Mouse (Mus musculus) forebrain, embryonic 16.5 days (tissue): ENCODE data around the gene Pfkl. TPM values are rescaled to one million over a fixed set of nuclear protein-coding genes. Genes with fewer than 3 reads are reported as not detected.

Source experiments
- ATAC-seq: fragments of 200-750 bp; cut with Nextera tagmentation; 2 replicates; pipeline ENCODE4 v1.8.0; 2017; ENCODE audit warnings: mild to moderate bottlenecking, moderate library complexity
- H3K27ac ChIP-seq: fragments of 300-500 bp; sonication (generic); 2 replicates; pipeline ENCODE4 v1.5.1; 2014; ENCODE audit warnings: low read length, control low read depth
- H3K27me3 ChIP-seq: fragments of 300-500 bp; sonication (generic); replicated peaks from 2 replicates; pipeline ENCODE4 v1.6.1; 2014; ENCODE audit warnings: low read length; ENCODE audit not compliant: control insufficient read depth, insufficient read depth
- H3K36me3 ChIP-seq: fragments of 300-500 bp; sonication (generic); 2 replicates; pipeline ENCODE4 v1.6.1; 2014; ENCODE audit not compliant: control insufficient read depth, insufficient read depth
- H3K4me1 ChIP-seq: fragments of 300-500 bp; sonication (generic); replicated peaks from 2 replicates; pipeline ENCODE4 v1.6.1; 2014; ENCODE audit warnings: low read length; ENCODE audit not compliant: control insufficient read depth, insufficient read depth
- H3K4me2 ChIP-seq: fragments of 300-500 bp; sonication (generic); 2 replicates; pipeline ENCODE4 v1.6.1; 2014; ENCODE audit warnings: mild to moderate bottlenecking, low read length, control low read depth
- H3K4me3 ChIP-seq: fragments of 300-500 bp; sonication (generic); replicated peaks from 2 replicates; pipeline ENCODE4 v1.5.1; 2014; ENCODE audit warnings: mild to moderate bottlenecking, low read length, control low read depth
- H3K9ac ChIP-seq: fragments of 300-500 bp; sonication (generic); replicated peaks from 2 replicates; pipeline ENCODE4 v1.6.1; 2014; ENCODE audit warnings: low read depth, low read length, control low read depth
- H3K9me3 ChIP-seq: fragments of 300-500 bp; sonication (generic); 2 replicates; pipeline ENCODE4 v1.6.1; 2016; ENCODE audit warnings: low read length; ENCODE audit not compliant: control insufficient read depth
- WGBS: fragments of 180-500 bp; shearing (Covaris S2); extraction: QIAGEN DNeasy Blood & Tissue Kit; methylation state at CpG from one replicate; pipeline ENCODE4 v1.1.7; 2014; 5-methylcytosine and 5-hydroxymethylcytosine counted together
- polyA plus RNA-seq: library from polyadenylated mRNA; unstranded; fragments of >200 nt; fragmentation: Nextera tagmentation; extraction: Ambion mirVana; gene quantifications from 2 replicates; pipeline ENCODE4 v1.2.1, GENCODE M21; 2015

Pfkl gene
- polyA plus RNA-seq, 1 experiment from 2014 or later: 117 TPM

DNA sequence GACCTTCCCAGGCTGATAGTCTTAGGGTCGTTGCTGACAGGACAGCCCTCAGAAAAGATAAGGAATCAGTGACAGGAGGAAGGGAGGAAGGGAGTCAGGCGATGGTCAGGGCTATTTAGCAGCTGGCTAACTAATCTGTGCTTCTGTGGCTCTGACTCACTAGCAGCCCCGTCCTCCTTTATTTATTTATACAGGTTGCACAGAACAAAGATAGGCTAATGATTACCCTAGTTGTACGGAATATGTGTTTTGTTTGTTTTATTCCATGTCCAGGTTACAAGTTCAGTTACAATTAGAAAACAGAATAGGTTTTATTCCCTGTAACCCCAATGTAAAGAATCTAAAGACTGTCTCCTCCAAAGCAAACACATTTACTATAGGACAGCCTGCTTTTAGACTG, 34.2 kb downstream of the Pfkl start:
- no peak for ATAC-seq
- WGBS: 59% methylated on average over 4 of the region's 4 CpGs

GRCm38 (mm10) chr10:77974811-77975210, 35.1 kb downstream of the Pfkl start:
- no peaks in the 10 kb centered on the region for H3K36me3 ChIP-seq
- ATAC-seq: no peak
- no peak overlapping the region for H3K4me3 ChIP-seq
- WGBS: 73% methylated on average over 5 of the region's 5 CpGs
- peaks cover 6% of the 10 kb centered on the region; the same call in 1 of the 2 replicates for H3K27me3 ChIP-seq
- no peaks in the 10 kb centered on the region for H3K9me3 ChIP-seq
- no peak overlapping the region for H3K4me2 ChIP-seq
- no peak overlapping the region for H3K27ac ChIP-seq
- H3K4me1 ChIP-seq: peaks cover 14% of the 10 kb centered on the region
- H3K9ac ChIP-seq: no peak overlapping the region

More for the DNA sequence above, 34.2 kb downstream of the Pfkl start:
- no peak overlapping the region for H3K4me3 ChIP-seq
- no peak overlapping the region for H3K4me2 ChIP-seq
- H3K27me3 ChIP-seq: no peaks in the 10 kb centered on the region
- no peaks in the 10 kb centered on the region for H3K9me3 ChIP-seq
- H3K27ac ChIP-seq: no peak overlapping the region
- peaks cover 9% of the 10 kb centered on the region for H3K4me1 ChIP-seq
- 0 out of 2 replicates have a peak overlapping the region, but pooled peaks have one; percentile 9 for H3K9ac ChIP-seq
- H3K36me3 ChIP-seq: no peaks in the 10 kb centered on the region

DNA sequence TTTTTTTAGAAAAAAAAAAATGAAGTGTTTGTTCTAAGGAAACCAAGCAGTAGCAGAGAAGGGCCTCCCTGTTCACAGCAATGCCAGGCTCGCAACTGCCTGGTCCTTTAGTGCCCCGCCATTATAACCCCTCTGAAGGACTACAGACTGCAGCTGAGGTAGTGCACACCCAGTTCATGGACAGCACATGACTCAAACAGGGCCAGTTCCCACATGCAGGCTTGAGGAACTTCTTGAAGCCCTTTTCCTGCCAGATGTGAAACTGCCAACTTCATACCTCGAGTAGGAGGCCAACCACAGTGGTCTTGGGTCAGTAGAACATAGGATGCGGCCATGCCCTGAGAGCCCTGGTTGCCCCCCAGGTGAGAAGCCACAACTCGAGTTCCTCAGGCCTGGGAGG, 35.6 kb downstream of the Pfkl start:
- H3K4me1 ChIP-seq: peaks cover 14% of the 10 kb centered on the region
- H3K27ac ChIP-seq: no peak overlapping the region
- WGBS: 72% methylated on average over 5 of the region's 5 CpGs
- no peak overlapping the region for H3K4me2 ChIP-seq
- H3K9ac ChIP-seq: no peak overlapping the region
- H3K36me3 ChIP-seq: no peaks in the 10 kb centered on the region
- no peak overlapping the region for H3K4me3 ChIP-seq
- H3K27me3 ChIP-seq: peaks cover 6% of the 10 kb centered on the region; the same call in 1 of the 2 replicates
- no peak for ATAC-seq
- no peaks in the 10 kb centered on the region for H3K9me3 ChIP-seq

GRCm38 (mm10) chr10:77971709-77972553, 38.0 kb downstream of the Pfkl start:
- Histone ChIP-seq H3K4me2 (no peak overlapping the region), H3K27me3 (peaks cover 18% of the 10 kb centered on the region), H3K9me3 (no peaks in the 10 kb centered on the region), H3K4me3 (no peak overlapping the region), H3K4me1 (peaks cover 7% of the 10 kb centered on the region; the same call in 1 of the 2 replicates), H3K9ac (no peak overlapping the region), H3K27ac (no peak overlapping the region), H3K36me3 (no peaks in the 10 kb centered on the region)
- ATAC-seq: no peak
- WGBS: 65% methylated on average over 17 of the region's 17 CpGs

GRCm38 (mm10) chr10:77971191-77971590, 38.7 kb downstream of the Pfkl start:
- 89% methylated on average over 10 of the region's 10 CpGs for WGBS
- no peaks in the 10 kb centered on the region for H3K36me3 ChIP-seq
- peaks cover 18% of the 10 kb centered on the region for H3K27me3 ChIP-seq
- ATAC-seq: no peak
- peaks cover 7% of the 10 kb centered on the region; the same call in 1 of the 2 replicates for H3K4me1 ChIP-seq
- H3K9me3 ChIP-seq: no peaks in the 10 kb centered on the region
- no peak overlapping the region for H3K4me2 ChIP-seq
- H3K4me3 ChIP-seq: no peak overlapping the region
- H3K9ac ChIP-seq: no peak overlapping the region
- no peak overlapping the region for H3K27ac ChIP-seq

- Histone ChIP-seq H3K9me3 (no peaks in the 10 kb centered on the region), H3K27me3 (peaks cover 18% of the 10 kb centered on the region), H3K4me1 (peaks cover 7% of the 10 kb centered on the region; the same call in 1 of the 2 replicates), H3K27ac (no peak within 1 kb of the TSS), H3K9ac (peak within 1 kb of the TSS; percentile 41), H3K4me3 (peak within 1 kb of the TSS; percentile 44), H3K4me2 (peak within 1 kb of the TSS; percentile 59), H3K36me3 (no peaks in the 10 kb centered on the region)
- no peak for ATAC-seq
- WGBS: 90% methylated on average over 6 of the region's 6 CpGs
Observed at GRCm38 (mm10) chr10:77970481-77970880, 39.4 kb downstream of the Pfkl start, which contains the start of gene Trpm2. Gene Trpm2, minus strand, starts transcription at chr10:77970563.

- peak; percentile 43 for ATAC-seq
- H3K9ac ChIP-seq: peak overlapping the region; percentile 41; the same call in 1 of the 2 replicates
- no peak overlapping the region for H3K27ac ChIP-seq
- peaks cover 18% of the 10 kb centered on the region for H3K27me3 ChIP-seq
- H3K4me3 ChIP-seq: peak overlapping the region; percentile 44
- H3K4me2 ChIP-seq: peak overlapping the region; percentile 59
- no peaks in the 10 kb centered on the region for H3K9me3 ChIP-seq
- H3K4me1 ChIP-seq: peaks cover 7% of the 10 kb centered on the region; the same call in 1 of the 2 replicates
- 11% methylated on average over 8 of the region's 8 CpGs for WGBS
- no peaks in the 10 kb centered on the region for H3K36me3 ChIP-seq
Observed at GRCm38 (mm10) chr10:77969973-77970325, 39.9 kb downstream of the Pfkl start.

GRCm38 (mm10) chr10:77969274-77969972, 40.5 kb downstream of the Pfkl start:
- Histone ChIP-seq H3K27ac (no peak overlapping the region), H3K4me2 (peak overlapping the region; percentile 59), H3K27me3 (peaks cover 18% of the 10 kb centered on the region), H3K4me3 (peak overlapping the region; percentile 44), H3K4me1 (peaks cover 7% of the 10 kb centered on the region; the same call in 1 of the 2 replicates), H3K9me3 (no peaks in the 10 kb centered on the region), H3K9ac (peak overlapping the region; percentile 41), H3K36me3 (no peaks in the 10 kb centered on the region)
- WGBS: 4% methylated on average over 26 of the region's 26 CpGs
- peak; percentile 92 for ATAC-seq

DNA sequence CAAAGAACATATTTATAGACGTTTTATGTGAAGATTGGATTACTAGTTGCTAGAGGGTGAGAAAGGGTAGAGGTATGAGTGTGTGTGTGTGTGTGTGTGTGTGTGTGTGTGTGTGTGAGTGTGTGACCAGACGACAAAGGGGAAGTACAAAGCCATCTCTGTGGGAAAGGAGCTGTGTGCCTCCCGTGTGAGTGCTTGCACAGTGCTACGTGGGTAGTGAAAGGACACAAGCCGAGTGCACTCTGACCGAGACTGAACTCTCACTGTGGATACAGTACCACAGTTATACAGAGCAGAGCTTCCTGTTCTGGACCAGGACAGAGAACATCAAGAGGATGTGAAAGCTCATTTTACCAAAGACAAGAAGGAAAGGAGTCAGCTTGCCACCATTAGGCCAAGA, 45.9 kb downstream of the Pfkl start:
- no peak overlapping the region for H3K4me3 ChIP-seq
- ATAC-seq: no peak
- H3K9me3 ChIP-seq: no peaks in the 10 kb centered on the region
- H3K4me2 ChIP-seq: no peak overlapping the region
- no peak overlapping the region for H3K9ac ChIP-seq
- no peaks in the 10 kb centered on the region for H3K4me1 ChIP-seq
- peaks cover 10% of the 10 kb centered on the region for H3K27me3 ChIP-seq
- WGBS: 87% methylated on average over 6 of the region's 6 CpGs
- no peaks in the 10 kb centered on the region for H3K36me3 ChIP-seq
- no peak overlapping the region for H3K27ac ChIP-seq
